Mouse (Mus musculus): ENCODE measurements around the gene Cyp8b1.

DNA sequence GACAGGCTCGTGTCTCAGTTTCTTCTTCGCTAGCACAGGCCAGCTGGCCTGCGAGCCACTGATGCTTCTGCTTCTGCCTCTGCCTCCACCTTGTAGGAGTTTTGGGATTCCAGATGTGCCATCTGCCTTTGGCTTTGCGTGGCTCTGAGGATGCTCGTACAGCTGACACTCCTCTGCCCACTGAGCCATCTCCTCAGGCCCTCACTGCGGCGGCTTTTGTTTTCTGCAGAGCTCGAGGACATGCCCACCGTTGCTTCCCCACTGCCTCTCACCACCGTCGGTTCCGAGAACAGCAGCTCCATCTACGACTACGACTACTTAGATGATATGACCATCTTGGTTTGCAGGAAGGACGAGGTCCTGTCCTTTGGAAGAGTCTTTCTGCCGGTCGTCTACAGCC, 7.8 kb downstream of the Cyp8b1 start:
- TF ChIP-seq CTCF (IDR thresholded peaks at IDR 0.05) (no peak), EP300 (IDR thresholded peaks at IDR 0.05; ENCODE audit: insufficient read depth, low read depth, low read length) (no peak)

Data from heart, adult 2 months (tissue).